Mouse (Mus musculus): ENCODE measurements around the gene Bola3. TPM values are rescaled to one million over a fixed set of nuclear protein-coding genes. Genes with fewer than 3 reads are reported as not detected.
"Not testable (repeated sequence)": the region's sequence is repeated elsewhere in the genome, so short reads cannot be mapped to it uniquely, and the experiment has no call there.

Gene Bola3
- total RNA-seq, 1 experiment from 2014 or later: 13.0 TPM

DNA sequence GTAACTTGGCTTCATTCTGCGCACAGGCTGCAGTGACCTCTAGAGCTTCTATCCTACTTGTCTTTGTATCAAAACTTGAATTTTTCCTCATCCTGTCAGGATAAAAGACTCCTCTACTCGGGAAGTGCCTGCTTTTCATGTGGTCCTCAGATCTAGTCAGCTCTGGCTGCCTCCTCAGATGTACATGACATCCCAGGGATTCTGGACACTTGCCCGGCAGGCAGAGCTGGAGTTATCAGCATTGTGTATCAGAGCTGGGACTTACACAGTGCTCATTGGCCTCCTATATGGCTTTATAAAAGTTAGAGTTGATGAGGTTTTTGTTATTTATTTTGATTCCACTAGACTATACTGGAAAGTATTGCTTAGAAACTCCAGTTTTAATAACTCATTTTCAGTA is 7.6 kb upstream of the Bola3 start:
- no peak for ATAC-seq (replicated peaks; ENCODE audit: insufficient number of reproducible peaks, low FRiP score, low TSS enrichment, poor library complexity, severe bottlenecking)

DNA sequence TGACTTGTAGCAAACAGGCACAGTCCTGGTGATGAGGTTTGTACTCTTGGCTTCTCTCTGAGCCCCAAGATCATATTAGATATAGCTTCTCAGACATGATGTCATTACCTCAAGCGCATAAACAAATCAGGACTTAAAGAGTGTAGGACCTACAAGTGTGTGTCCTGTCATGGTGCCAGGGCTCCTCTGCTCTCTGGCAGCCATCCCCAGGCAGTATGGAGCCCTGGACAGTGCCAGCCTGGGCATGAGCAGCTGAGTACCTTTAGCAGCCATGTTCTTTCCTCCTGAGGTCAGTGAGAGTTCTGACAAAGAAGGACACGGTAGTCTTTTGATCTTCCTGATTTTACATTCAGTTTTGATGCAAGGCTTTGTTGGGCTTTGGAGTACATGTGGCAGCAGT is 6.0 kb upstream of the Bola3 start:
- ATAC-seq (replicated peaks; ENCODE audit: insufficient number of reproducible peaks, low FRiP score, low TSS enrichment, poor library complexity, severe bottlenecking): no peak

DNA sequence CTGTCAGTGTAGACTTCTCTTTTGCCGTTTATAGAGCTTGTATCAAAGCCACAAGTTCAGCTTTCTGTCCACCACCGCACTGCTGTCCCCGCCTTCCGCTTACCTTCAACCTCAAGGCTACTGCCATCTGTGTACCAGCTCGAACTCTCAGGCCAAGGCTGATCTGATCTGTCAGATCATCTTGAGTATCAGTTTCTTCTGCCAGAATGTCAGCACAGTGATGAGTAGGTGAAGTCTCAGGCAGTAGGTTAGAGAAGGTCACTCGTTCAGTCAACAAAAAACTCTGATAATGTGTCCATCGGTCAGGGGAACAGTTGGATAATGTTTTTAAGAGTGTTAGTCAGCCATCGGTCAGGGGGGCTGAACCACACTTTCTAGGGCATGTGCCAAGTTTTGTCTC is 3.7 kb upstream of the Bola3 start:
- ATAC-seq (replicated peaks; ENCODE audit: insufficient number of reproducible peaks, low FRiP score, low TSS enrichment, poor library complexity, severe bottlenecking): not testable (repeated sequence)

DNA sequence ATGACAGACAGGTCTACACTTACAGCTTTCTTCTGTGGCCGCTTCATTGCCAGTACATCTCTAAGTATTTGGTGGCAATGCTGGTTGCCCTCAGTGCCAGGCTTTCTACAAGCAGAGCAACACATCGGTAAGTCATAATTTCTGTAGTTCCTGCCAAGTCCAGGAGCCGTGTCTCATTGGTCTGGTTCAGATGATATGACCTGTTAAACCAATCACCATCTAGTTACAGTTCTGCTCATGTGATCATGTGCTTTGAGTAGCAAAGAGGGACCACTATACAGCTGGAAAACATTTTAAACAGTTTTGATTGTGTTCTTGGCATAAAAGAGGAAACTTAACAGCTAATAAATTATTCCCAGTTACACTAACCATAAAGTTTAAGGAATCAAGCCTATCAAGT is 1.0 kb upstream of the Bola3 start:
- ATAC-seq (replicated peaks; ENCODE audit: insufficient number of reproducible peaks, low FRiP score, low TSS enrichment, poor library complexity, severe bottlenecking): no peak

DNA sequence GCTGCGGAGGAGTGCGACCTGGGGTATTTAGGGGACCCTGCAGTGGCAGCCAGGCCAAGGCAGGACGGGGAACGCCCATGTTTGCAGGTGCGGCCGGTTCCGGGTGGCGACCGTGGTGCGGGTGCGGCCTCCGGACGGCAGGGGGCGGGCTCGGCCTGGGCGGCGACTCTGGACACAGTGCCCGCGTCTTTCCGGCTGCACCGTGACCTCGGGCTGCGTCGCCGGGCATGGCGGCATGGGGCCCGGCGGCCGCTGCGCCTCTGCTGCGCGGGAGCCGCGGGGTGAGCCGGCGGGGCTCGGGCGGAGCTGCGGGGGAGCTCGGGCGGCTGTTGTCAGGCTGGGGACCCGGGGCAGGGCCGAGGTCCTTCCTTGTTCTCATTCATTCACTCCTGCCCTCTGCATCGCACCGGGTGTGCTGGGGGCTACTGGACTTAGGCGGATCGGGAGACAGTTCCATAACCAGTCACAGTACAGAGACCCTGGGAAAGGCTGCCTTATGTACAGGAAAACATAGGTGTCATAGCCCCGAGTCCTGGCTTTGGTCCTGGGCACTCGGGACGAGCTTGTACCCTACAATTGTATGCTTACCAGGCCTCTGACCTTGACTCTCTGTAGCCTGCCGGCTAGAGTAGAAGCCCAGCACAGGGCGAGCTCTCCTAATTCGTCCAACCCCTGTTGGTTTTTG is 469 bp downstream of the Bola3 start:
- peak; percentile 83 for ATAC-seq (replicated peaks; ENCODE audit: insufficient number of reproducible peaks, low FRiP score, low TSS enrichment, poor library complexity, severe bottlenecking)

DNA sequence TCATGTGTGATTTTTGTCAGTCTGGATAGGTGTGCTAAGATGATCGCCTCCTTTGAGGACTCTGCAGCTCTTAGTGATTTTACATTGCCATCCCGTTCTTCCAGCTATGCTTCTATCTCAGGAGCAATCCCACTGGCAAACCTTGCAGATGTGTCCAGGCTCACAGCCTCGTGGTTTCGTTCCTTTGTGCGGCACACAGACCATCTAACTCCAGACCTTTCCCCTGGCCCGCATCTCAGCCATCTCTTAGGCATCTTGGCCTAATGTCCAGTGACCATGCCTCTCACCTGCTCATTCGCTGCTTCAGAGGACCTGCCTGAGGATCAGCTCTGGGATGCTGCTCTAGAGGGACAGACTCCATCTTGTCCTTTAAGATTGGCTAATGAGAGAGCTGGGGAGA is 1.2 kb downstream of the Bola3 start:
- no peak for ATAC-seq (replicated peaks; ENCODE audit: insufficient number of reproducible peaks, low FRiP score, low TSS enrichment, poor library complexity, severe bottlenecking)

DNA sequence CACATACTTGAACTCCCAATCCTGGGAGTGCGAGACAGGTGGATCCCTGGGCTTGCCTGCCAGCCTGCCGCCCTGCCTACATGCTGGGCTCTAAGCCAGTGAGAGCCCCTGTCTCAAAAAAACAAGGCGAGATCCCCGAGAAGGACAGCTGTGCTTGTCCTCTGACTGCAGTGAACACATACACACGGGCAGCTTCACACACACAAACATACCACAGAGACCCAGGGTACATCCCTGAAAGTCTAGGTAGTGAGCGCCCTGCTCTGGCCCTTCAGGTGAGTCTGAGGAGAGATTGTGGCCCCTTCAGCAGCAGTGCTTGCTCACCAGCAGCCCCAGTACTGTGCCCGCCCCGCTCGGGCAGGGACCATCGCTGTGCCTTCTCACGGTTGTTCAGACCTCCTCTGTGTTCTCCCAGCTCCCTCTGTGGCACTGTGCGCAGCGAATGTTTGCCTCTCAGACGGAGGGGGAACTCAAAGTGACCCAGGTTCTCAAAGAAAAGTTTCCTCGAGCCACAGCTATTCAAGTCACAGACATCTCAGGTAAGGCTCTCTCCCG is 2.0 kb downstream of the Bola3 start:
- no peak for ATAC-seq (replicated peaks; ENCODE audit: insufficient number of reproducible peaks, low FRiP score, low TSS enrichment, poor library complexity, severe bottlenecking)

DNA sequence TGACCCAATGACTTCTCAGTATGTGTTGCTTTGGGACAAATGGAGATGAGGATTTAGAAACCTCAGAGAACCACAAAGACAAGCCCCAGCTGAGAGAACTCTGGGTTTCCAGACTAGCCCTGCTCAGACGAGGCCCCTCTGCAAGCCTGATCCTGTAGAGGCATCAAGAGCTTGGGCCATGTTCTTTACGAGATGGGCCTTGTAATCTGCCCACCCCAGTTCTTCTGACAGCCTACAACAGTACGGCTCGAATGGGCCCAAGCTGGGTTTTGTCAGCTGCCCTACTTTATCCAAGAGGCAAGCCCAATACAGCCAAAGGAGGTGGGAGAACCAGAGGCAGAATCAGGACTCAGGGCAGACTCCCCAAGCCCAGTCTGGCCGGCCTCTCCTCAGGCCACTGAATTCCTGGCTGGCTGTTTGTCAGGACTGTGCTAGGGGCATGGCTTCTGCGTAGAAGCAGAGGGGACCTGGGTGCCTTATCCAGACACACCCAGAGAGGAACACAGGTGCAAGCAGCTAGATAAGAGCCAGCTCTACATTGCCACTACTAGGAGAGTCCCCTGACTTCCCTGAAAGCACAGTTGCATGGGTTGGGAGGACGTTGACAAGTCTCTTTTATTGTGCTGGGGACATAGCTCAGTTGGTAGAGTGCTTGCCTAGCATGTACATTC is 2.7 kb downstream of the Bola3 start:
- ATAC-seq (replicated peaks; ENCODE audit: insufficient number of reproducible peaks, low FRiP score, low TSS enrichment, poor library complexity, severe bottlenecking): no peak

DNA sequence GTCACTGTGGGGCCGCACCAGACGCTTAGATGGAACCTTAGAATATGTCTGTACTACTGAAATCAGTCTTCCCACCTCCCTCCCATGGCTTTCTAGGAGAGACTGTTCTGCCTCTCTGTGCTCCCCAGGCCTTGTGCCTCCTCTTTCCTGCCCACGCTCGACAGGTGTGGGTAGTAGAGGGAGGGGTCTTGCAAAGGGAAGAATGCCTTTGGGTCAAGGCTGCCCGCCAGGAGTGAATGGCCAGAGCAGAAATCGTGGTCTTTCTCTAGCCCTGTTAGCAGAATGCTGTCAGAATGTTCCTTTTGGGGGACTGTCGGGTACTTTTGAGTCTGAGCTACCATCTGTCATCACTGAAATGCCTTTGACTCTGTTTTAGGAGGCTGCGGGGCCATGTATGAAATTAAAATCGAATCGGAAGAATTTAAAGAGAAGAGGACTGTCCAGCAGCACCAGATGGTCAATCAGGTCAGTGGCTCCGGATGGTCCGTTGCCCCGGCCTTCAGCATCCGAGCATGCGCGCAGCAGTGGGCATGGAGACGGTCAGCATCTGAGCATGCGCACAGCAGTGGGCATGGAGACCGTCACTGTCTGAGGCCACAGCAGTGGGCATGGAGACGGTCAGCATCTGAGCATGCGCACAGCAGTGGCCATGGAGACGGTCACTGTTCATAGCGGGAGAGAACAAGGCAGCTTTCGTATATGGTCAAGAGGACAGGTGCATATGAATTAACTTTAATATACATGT is 3.9 kb downstream of the Bola3 start:
- ATAC-seq (replicated peaks; ENCODE audit: insufficient number of reproducible peaks, low FRiP score, low TSS enrichment, poor library complexity, severe bottlenecking): no peak

DNA sequence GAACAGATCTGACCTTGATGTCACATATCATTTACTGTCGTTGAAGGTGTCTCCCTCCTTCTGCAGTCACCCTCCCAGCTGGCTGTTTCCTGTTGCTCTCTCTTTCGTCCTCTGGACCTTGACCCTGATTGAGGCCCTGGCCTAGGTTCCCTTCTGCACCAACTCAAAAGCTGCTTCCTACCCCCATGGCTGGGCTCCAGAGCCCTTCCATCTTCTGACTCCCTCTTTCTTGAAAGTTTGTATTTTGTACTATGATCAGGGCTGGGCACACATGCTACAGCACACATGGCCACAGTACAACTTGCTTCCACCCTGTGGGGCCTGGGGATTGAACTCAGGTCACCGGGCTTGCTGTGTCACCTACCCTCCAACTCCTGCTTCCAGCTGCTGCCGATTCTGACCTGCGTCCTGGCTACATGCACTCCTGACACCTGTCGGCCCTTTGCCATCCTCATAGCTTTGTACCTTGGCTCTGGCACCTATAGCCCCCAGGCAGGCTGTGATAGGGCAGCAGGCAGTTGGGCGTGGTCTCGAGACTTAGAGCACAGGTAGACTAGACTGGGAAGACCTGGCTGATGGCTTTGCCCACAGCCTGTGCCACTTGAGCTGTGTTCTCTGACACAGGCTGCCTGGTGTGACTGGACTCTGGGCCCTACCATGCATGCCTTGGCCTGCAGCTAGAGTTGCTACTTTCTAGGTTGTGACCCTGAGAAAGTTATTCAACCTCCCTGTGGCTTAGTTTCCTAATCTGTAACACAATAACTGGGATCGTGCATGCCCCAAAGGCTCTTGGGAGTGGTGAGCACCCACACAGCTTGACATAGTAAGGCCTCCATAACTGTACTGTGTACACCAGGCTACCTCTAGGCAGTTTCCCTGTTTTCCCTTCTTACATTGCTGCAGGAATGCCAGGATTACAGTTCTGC is 6.2 kb downstream of the Bola3 start:
- ATAC-seq (replicated peaks; ENCODE audit: insufficient number of reproducible peaks, low FRiP score, low TSS enrichment, poor library complexity, severe bottlenecking): no peak

DNA sequence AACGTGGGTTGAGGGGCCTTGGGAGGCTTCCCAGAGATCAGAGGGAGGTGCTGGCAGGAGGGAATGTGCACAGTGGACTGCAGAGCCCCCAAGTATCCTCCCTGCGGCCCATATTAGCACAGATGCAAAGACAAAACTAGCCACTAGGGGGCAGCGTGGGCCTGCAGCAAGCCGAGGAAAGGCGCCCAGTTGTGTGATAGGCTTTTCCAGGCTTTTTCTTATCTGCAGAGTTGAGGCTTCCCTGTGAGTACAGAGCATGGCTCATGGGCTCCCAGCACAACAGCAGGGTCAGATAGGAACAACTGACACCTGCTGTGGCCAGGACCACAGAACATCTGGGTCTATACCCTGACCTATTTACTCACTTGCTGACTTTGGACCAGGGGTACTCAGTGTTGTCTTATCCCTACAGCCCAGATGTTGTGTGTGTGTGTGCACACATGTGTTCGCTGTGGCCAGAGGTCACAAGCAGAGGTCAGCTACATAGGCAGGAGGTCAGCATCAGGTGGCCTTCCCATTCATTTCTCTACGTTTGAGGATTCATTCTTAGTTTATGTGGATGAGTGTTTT is 7.7 kb downstream of the Bola3 start:
- ATAC-seq (replicated peaks; ENCODE audit: insufficient number of reproducible peaks, low FRiP score, low TSS enrichment, poor library complexity, severe bottlenecking): peak; percentile 83

DNA sequence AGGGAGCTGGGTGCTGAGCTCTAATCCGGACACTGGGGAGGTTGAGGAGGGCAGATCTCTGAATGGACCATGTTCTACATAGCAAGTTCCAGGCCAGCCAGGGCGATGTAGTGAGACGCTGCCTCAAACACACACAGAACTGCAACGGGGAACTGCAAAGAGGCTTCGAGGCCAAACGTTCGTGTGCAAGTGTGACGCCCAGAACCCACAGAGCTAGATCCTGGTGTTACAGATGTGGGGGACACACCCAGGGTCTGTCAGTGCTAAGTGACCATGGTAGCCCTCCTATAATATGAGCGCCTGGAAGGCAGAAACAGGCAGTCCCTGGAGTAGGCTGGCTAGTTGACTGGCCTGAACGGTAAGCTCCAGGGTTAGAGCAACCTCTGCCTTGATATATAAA is 8.5 kb downstream of the Bola3 start:
- ATAC-seq (replicated peaks; ENCODE audit: insufficient number of reproducible peaks, low FRiP score, low TSS enrichment, poor library complexity, severe bottlenecking): no peak

DNA sequence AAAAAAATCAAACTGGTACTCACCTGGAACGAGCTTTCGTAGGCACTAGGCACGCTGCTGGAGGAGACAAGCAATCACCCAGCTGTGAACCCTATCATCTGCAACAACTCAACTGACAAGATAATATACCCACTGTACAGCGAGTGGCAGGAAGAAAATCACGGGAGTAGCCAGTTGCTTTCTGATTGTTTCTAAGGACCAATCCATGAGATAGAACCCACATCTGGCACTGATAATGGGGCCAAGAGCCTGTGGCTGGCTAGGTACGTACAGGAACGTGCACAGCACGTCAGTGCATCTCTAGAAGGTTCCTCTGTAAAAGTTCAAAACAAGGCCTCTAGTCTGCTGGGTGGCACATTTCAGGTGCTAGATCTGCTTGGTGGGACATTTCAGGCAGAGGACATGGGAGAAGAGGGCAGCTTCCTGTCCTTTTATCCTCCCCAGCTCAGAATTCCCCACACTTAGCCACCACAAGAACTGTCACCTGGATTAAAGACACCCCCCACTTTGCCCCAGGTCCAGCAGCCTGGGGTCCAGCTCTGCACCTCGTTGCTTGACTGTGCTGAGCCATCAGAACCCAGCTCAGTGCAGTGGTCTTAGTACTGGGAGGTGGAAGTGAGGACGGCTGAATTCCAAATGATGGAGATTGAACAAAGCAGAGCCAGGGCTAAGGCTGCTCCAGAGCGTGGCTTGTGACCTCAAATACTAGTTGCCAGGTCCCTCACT is 12.7 kb downstream of the Bola3 start:
- no peak for ATAC-seq (replicated peaks; ENCODE audit: insufficient number of reproducible peaks, low FRiP score, low TSS enrichment, poor library complexity, severe bottlenecking)

DNA sequence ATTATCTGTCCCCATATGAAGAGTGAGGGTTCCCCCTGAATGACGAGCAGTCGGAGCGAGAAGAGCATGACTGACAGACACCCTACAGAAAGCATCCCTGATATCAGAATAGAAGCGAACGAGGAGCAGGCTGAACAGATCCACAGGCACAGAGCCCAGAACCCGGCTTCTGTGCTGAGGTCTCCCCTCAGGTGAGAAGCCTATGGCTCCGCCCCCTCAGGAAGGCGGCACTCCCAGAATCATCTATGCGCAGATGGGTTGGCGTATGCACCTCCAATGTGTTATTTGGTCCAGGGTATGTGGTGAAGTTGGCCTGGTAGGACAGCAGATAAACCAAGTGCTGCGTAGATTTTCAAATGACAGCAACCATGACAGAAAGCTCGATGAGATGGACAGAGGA is 14.1 kb downstream of the Bola3 start:
- ATAC-seq (replicated peaks; ENCODE audit: insufficient number of reproducible peaks, low FRiP score, low TSS enrichment, poor library complexity, severe bottlenecking): no peak

DNA sequence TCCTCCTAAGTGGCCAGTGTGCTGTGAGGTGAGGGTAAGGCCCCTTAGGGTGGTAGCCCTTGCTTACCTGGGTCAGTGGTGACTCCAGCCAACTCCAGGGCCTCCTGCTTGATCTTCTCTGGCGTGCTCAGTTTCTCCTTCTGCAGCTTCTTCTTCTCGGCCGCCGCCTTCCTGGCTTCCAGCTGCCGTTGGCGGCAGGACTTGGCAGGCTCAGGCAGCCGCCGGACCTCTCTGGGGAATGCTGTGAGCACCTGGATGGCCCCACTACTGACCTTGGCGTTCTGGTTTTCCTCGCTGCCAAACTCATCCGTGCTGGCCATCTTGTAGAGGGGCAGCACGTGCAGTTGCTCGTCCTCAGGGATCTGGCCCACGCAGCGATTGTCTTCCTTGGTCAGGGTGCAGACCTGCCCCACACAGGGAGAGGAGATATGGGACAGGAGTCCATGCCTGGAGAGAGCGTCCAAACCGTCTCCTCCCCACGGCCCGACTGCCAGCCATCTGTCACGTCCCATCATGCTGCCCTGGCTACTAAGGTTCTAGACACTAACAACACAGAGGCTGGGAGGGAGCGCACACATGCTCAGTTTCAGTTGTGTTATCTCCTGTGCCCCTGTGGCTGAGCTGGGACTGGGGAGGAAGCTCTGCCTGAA is 21.5 kb downstream of the Bola3 start:
- no peak for ATAC-seq (replicated peaks; ENCODE audit: insufficient number of reproducible peaks, low FRiP score, low TSS enrichment, poor library complexity, severe bottlenecking)

DNA sequence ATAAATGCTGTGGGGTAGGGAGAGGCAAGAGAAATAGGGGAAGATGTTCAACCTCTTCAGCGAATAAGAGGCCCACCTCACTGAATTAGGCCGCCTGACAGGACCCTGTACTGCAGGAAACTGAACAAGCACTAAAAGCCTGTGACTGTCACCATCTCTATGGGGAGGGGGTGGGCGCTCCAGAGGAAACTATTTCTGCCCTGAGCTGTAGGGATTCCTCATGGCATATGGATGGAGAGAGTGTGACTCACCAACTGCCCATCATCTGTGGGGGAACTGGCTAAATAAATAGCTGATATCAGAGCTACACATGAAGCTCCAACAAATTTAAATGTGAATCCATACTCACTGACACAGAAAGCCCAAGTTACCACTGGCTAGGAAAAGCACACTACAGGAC is 22.4 kb downstream of the Bola3 start:
- no peak for ATAC-seq (replicated peaks; ENCODE audit: insufficient number of reproducible peaks, low FRiP score, low TSS enrichment, poor library complexity, severe bottlenecking)

DNA sequence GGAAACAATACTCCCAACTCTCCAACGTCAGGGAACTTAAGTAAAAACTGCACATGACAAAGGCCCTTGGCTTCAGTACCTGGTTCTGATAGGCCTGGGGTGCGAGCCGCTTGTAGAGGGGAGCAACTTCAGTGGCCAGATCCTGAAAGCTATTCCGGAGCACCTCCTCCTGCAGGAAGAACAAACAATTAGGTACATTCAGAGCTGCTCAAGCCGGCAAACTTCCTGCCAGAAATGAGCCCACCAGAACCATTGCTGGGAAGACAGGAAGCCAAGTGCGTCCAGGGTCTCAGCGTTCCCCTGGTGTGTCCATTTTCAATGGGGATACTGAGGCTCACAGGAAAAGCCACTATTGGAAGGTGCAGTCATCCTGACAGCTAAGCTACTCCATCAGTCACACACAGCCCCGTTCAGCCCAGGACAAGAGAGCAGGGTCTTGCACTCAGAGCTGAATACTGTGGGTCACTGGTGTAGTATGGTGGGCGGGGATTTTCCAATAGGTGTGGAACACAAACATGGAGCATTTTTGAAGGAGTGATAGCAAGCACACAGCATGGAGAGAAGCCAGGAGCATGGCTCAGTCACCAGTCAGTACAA is 24.9 kb downstream of the Bola3 start:
- ATAC-seq (replicated peaks; ENCODE audit: insufficient number of reproducible peaks, low FRiP score, low TSS enrichment, poor library complexity, severe bottlenecking): no peak
